Mouse (Mus musculus) left cerebral cortex, adult 8-10 months (tissue): ENCODE measurements around the gene Rrm2. TPM values are rescaled to one million over a fixed set of nuclear protein-coding genes. Genes with fewer than 3 reads are reported as not detected.

Experiments
- DNase-seq, 2 experiments: peaks; one replicate each; pipeline ENCODE4 v3.0.0; 2022; ENCODE audit warnings: low spot score in 2 of 2
- total RNA-seq, 4 experiments: library from RNA; stranded (reverse); gene quantifications; 2 replicates each; pipeline ENCODE4 v1.2.4; 2022

Gene Rrm2
- total RNA-seq, 4 experiments from 2014 or later, result 1.6 to 2.8 (median 2.6) TPM

GRCm38 (mm10) chr12:24747297-24747696 lies 39.3 kb downstream of the Rrm2 start:
- no peak for DNase-seq

GRCm38 (mm10) chr12:24750521-24750920 lies 42.5 kb downstream of the Rrm2 start:
- no peak for DNase-seq

- DNase-seq, result no peak
Measured at GRCm38 (mm10) chr12:24753680-24754079, 45.6 kb downstream of the Rrm2 start.

GRCm38 (mm10) chr12:24754693-24755092 lies 46.7 kb downstream of the Rrm2 start:
- no peak for DNase-seq

- no peak for DNase-seq
Measured at GRCm38 (mm10) chr12:24755471-24755870, 47.4 kb downstream of the Rrm2 start.

GRCm38 (mm10) chr12:24757387-24757786 lies 49.3 kb downstream of the Rrm2 start:
- DNase-seq, result no peak

- DNase-seq, result no peak
Measured at GRCm38 (mm10) chr12:24758374-24758773, 50.3 kb downstream of the Rrm2 start.

- no peak for DNase-seq
Measured at GRCm38 (mm10) chr12:24762253-24762652, 54.2 kb downstream of the Rrm2 start.

Other genes with a start within 250 kb of the Rrm2 start
- 10 to 100 TPM; 27.9 to 32.7 (median 30.1) TPM for gene Taf1b, start 209.9 kb upstream of the Rrm2 start, total RNA-seq
- 10 to 100 TPM in 3 of 4 experiments, 1 to 10 TPM in 1; 8.6 to 11.3 (median 10.5) TPM for gene Grhl1, start 136.0 kb upstream of the Rrm2 start, total RNA-seq
- gene Klf11, start 57.0 kb upstream of the Rrm2 start, total RNA-seq, result 1 to 10 TPM; 7.1 to 8.8 (median 8.1) TPM
- gene Cys1, start 26.4 kb upstream of the Rrm2 start, total RNA-seq, result 10 to 100 TPM; 10.9 to 13.7 (median 12.5) TPM
- gene Mboat2, start 122.6 kb downstream of the Rrm2 start, total RNA-seq, result 10 to 100 TPM; 74.1 to 93.2 (median 82.1) TPM